Mouse (Mus musculus): ENCODE results near the gene Tspan1.

DNA sequence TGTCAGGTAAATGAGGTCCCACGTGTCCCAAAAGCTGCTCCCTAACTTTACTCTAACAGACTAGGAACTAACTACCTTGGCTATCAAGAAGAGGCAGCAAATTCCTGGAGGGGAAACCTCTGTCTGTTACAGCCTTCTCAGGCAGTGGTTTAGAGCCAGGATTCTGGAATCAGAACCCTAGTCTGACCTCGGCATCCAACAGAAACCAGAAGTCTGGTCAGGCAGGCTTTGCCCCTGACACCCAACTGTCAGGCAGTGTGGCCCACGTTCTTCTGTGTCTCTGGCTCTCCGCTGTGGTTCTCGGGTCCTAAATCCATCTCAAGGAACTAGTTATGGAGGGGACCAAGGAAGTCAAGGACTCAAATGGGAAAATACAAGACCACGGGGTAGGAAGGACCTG, 16.2 kb downstream of the Tspan1 start, which contains the start of gene Lurap1:
- TF ChIP-seq CTCF (IDR thresholded peaks at IDR 0.05; ENCODE audit: low read depth) (no peak), EP300 (IDR thresholded peaks at IDR 0.05; ENCODE audit: low read depth) (no peak)

All from liver, postnatal 0 days (tissue).